Mouse (Mus musculus) stomach, postnatal 0 days (tissue): ENCODE results near the gene Cdk12. TPM values are rescaled to one million over a fixed set of nuclear protein-coding genes. Genes with fewer than 3 reads are reported as not detected.
A peak's percentile ranks its signal among the peaks of the same experiment; 100 is the strongest.

Experiments used
- ATAC-seq: fragments of 200-750 bp; cut with Nextera tagmentation; 2 replicates; pipeline ENCODE4 v1.8.0; 2017; ENCODE audit not compliant: low FRiP score, low TSS enrichment
- DNase-seq: peaks from one replicate; pipeline ENCODE4 v3.0.0-alpha.2; 2016; ENCODE audit warnings: low spot score
- H3K27ac ChIP-seq: fragments of 300-500 bp; sonication (generic); replicated peaks from 2 replicates; pipeline ENCODE4 v1.5.1; 2014; ENCODE audit warnings: mild to moderate bottlenecking, control low read depth
- H3K27me3 ChIP-seq: fragments of 300-500 bp; sonication (generic); 2 replicates; pipeline ENCODE4 v1.6.1; 2014; ENCODE audit warnings: low read length; ENCODE audit not compliant: control insufficient read depth, insufficient read depth
- H3K36me3 ChIP-seq: fragments of 300-500 bp; sonication (generic); 2 replicates; pipeline ENCODE4 v1.6.1; 2014; ENCODE audit warnings: low read length, mixed read lengths; ENCODE audit not compliant: control insufficient read depth, insufficient read depth
- H3K4me1 ChIP-seq: fragments of 300-500 bp; sonication (generic); replicated peaks from 2 replicates; pipeline ENCODE4 v1.6.1; 2014; ENCODE audit warnings: antibody characterized with exemption; ENCODE audit not compliant: control insufficient read depth, insufficient read depth
- H3K4me2 ChIP-seq: fragments of 300-500 bp; sonication (generic); replicated peaks from 2 replicates; pipeline ENCODE4 v1.6.1; 2014; ENCODE audit warnings: low read depth, mild to moderate bottlenecking, control low read depth, moderate library complexity
- H3K4me3 ChIP-seq: fragments of 300-500 bp; sonication (generic); 2 replicates; pipeline ENCODE4 v1.5.1; 2014; ENCODE audit warnings: low read depth, low read length, control low read depth
- H3K9ac ChIP-seq: fragments of 300-500 bp; sonication (generic); 2 replicates; pipeline ENCODE4 v1.6.1; 2014; ENCODE audit warnings: mild to moderate bottlenecking, low read length, control low read depth, mixed read lengths
- H3K9me3 ChIP-seq: fragments of 300-500 bp; sonication (generic); 2 replicates; pipeline ENCODE4 v1.6.1; 2016; ENCODE audit warnings: low read length; ENCODE audit not compliant: control insufficient read depth
- CTCF ChIP-seq: IDR thresholded peaks from 2 replicates; pipeline ENCODE4 v1.5.1; 2016; ENCODE audit warnings: antibody characterized with exemption, low read depth, mild to moderate bottlenecking, moderate library complexity
- EP300 ChIP-seq: optimal IDR thresholded peaks from 2 replicates; pipeline ENCODE3; 2016; ENCODE audit warnings: antibody characterized with exemption
- WGBS: fragments of 180-500 bp; shearing (Covaris S2); extraction: QIAGEN DNeasy Blood & Tissue Kit; methylation state at CpG from one replicate; pipeline ENCODE4 v1.1.7; 2014; 5-methylcytosine and 5-hydroxymethylcytosine counted together
- polyA plus RNA-seq: library from polyadenylated mRNA; unstranded; fragments of >200 nt; fragmentation: Nextera tagmentation; extraction: Ambion mirVana; gene quantifications from 2 replicates; pipeline ENCODE4 v1.2.1, GENCODE M21; 2015

Gene Cdk12
- polyA plus RNA-seq, 1 experiment from 2014 or later: 3.8 TPM

GRCm38 (mm10) chr11:98247325-98247724 is 44.5 kb downstream of the Cdk12 start:
- no peak for DNase-seq
- H3K4me3 ChIP-seq: no peak overlapping the region
- H3K9ac ChIP-seq: no peak overlapping the region
- TF ChIP-seq EP300 (no peak), CTCF (peak; percentile 48; the same call in 1 of the 2 replicates)
- H3K27me3 ChIP-seq: no peaks in the 10 kb centered on the region
- peaks cover 10% of the 10 kb centered on the region for H3K36me3 ChIP-seq
- H3K4me2 ChIP-seq: no peak overlapping the region
- H3K9me3 ChIP-seq: no peaks in the 10 kb centered on the region
- no peaks in the 10 kb centered on the region for H3K4me1 ChIP-seq
- no peak overlapping the region for H3K27ac ChIP-seq
- WGBS: 68% methylated on average over 1 of the region's 1 CpGs
- ATAC-seq: no peak

DNA sequence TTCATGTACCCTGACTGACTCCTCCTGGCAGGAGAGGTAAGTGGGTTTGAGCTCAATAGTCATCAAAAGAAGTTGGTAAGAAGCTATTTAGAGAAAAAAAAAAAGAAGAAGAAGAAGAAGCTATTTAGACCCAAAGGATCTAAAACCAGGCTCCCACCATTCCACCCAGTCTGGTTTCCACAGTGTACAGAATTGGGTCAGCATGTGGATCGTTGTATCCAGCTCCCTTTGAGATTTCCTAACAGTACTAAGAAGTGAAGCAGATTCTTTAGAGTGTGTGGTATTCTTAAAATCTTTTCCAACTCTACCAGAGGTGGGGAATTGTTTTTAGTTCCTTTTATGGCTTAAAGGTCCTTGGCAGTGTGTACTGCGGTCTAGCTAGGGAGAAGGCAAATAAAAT is 50.9 kb downstream of the Cdk12 start:
- 0 out of 2 replicates have a peak, but pooled peaks cover 4% of the 10 kb centered on the region for H3K36me3 ChIP-seq
- TF ChIP-seq CTCF: no peak
- no peak for TF ChIP-seq EP300
- H3K4me1 ChIP-seq: no peaks in the 10 kb centered on the region
- H3K9me3 ChIP-seq: no peaks in the 10 kb centered on the region
- H3K4me3 ChIP-seq: no peak overlapping the region
- H3K9ac ChIP-seq: no peak overlapping the region
- DNase-seq (no peak), ATAC-seq (no peak)
- H3K27ac ChIP-seq: no peak overlapping the region
- no peaks in the 10 kb centered on the region for H3K27me3 ChIP-seq
- WGBS: 88% methylated on average over 2 of the region's 2 CpGs
- H3K4me2 ChIP-seq: no peak overlapping the region

GRCm38 (mm10) chr11:98260706-98261479 is 58.0 kb downstream of the Cdk12 start:
- 79% methylated on average over 8 of the region's 8 CpGs for WGBS
- ATAC-seq (no peak), DNase-seq (no peak)
- no peaks in the 10 kb centered on the region; the same call in 1 of the 2 replicates for H3K36me3 ChIP-seq
- no peak overlapping the region for H3K9ac ChIP-seq
- H3K9me3 ChIP-seq: no peaks in the 10 kb centered on the region
- no peak for TF ChIP-seq EP300
- no peak for TF ChIP-seq CTCF
- H3K4me1 ChIP-seq: no peaks in the 10 kb centered on the region
- no peak overlapping the region for H3K4me3 ChIP-seq
- H3K27ac ChIP-seq: no peak overlapping the region
- H3K4me2 ChIP-seq: no peak overlapping the region
- no peaks in the 10 kb centered on the region for H3K27me3 ChIP-seq

DNA sequence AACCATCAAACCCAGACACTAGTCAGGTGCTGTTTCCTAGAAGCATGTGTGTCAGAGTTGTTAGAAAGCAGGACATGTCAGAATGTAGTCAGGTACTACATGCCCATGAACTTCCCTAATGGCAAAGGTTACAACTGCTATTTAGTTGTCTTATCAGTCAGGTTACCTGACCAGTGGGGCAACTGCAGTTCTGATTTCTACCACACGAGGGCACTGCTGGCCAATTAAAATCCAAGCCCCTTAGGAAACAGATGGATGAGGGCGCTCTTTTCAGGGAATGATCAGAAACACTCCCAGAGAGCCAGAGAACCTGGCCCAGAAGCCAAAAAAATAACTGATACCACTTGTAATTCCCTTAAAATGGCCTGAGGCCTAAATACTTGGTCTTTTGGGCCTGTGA is 62.2 kb downstream of the Cdk12 start:
- no peak overlapping the region for H3K9ac ChIP-seq
- H3K4me3 ChIP-seq: no peak overlapping the region
- peak; percentile 38; the same call in 1 of the 2 replicates for ATAC-seq
- peak; percentile 96 for TF ChIP-seq CTCF
- no peak for TF ChIP-seq EP300
- 5% methylated on average over 2 of the region's 2 CpGs for WGBS
- H3K27me3 ChIP-seq: no peaks in the 10 kb centered on the region
- H3K36me3 ChIP-seq: peaks cover 15% of the 10 kb centered on the region
- DNase-seq: peak; percentile 86
- no peaks in the 10 kb centered on the region for H3K4me1 ChIP-seq
- no peak overlapping the region for H3K4me2 ChIP-seq
- H3K27ac ChIP-seq: no peak overlapping the region
- H3K9me3 ChIP-seq: no peaks in the 10 kb centered on the region

- no peak overlapping the region for H3K27ac ChIP-seq
- H3K4me3 ChIP-seq: no peak overlapping the region
- WGBS: 75% methylated on average over 5 of the region's 5 CpGs
- H3K9ac ChIP-seq: no peak overlapping the region
- no peaks in the 10 kb centered on the region for H3K27me3 ChIP-seq
- H3K36me3 ChIP-seq: peaks cover 20% of the 10 kb centered on the region
- no peaks in the 10 kb centered on the region for H3K4me1 ChIP-seq
- DNase-seq (no peak), ATAC-seq (no peak)
- no peaks in the 10 kb centered on the region for H3K9me3 ChIP-seq
- no peak overlapping the region for H3K4me2 ChIP-seq
- TF ChIP-seq EP300: no peak
- TF ChIP-seq CTCF: no peak
Observed at GRCm38 (mm10) chr11:98265891-98266290, 63.0 kb downstream of the Cdk12 start.

DNA sequence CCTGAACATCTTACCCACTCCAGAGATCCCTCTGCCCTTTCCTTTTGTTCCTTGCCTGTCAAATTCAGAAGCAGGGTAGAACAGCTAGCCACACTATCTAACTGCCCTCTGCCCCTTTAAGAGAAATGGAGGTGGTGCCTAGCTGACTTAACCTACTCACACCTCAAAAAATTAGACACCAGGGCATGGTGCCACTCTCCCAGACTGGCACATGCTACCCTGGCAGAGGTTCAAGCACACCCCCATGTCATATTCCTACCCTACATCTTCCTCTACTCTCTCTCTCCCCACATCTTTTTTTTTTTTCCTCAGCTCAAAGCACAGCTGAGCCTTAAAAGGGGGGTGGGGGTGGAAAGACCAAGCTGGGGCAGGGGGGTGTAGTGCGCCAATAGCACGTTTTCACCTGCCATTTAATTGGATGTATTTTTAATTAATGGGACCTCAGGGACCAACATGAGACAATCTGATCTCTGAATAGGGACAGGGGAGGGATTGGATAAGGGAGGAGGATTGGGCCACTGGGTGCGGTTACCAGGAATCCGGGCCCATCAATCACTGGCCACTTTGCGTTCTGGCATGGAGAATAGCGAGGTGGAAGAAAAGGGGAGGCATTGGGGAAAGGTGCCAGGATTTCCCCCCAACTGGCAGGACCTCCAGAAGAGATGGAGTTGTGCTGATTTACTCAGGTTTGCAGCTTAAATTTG is 64.0 kb downstream of the Cdk12 start:
- ATAC-seq (no peak), DNase-seq (no peak)
- Histone ChIP-seq H3K27ac (no peak overlapping the region), H3K27me3 (no peaks in the 10 kb centered on the region), H3K36me3 (peaks cover 20% of the 10 kb centered on the region), H3K4me2 (no peak overlapping the region), H3K9me3 (no peaks in the 10 kb centered on the region), H3K4me3 (no peak overlapping the region), H3K4me1 (no peaks in the 10 kb centered on the region), H3K9ac (no peak overlapping the region)
- no peak for TF ChIP-seq EP300
- TF ChIP-seq CTCF: no peak
- 54% methylated on average over 6 of the region's 6 CpGs for WGBS
